Mouse (Mus musculus) heart, embryonic 14.5 days (tissue): Measurements from ENCODE around the gene Adck1. TPM values are rescaled to one million over a fixed set of nuclear protein-coding genes. Genes with fewer than 3 reads are reported as not detected.

ENCODE experiments used
- ATAC-seq: fragments of 200-750 bp; cut with Nextera tagmentation; 2 replicates; pipeline ENCODE4 v1.8.0; 2017; ENCODE audit warnings: low read depth, moderate TSS enrichment; ENCODE audit not compliant: insufficient number of reproducible peaks, insufficient read depth, low FRiP score
- H3K27ac ChIP-seq, 2 experiments: fragments of 200-500 bp in 1 of 2; fragments of 300-500 bp in 1 of 2; sonication (generic) in 1 of 2; replicated peaks in 1 of 2; 2 replicates each; pipeline ENCODE4 v1.5.1; 2012 to 2014; ENCODE audit warnings: low read depth in 2 of 2, low read length in 2 of 2, control low read depth in 1 of 2, mild to moderate bottlenecking in 1 of 2, mixed read lengths in 1 of 2; ENCODE audit not compliant: control insufficient read depth in 1 of 2, insufficient read depth in 1 of 2
- H3K27me3 ChIP-seq: fragments of 300-500 bp; sonication (generic); 2 replicates; pipeline ENCODE4 v1.6.1; 2014; ENCODE audit warnings: mild to moderate bottlenecking, low read length, control low read depth; ENCODE audit not compliant: control insufficient read depth, insufficient read depth
- H3K36me3 ChIP-seq: fragments of 300-500 bp; sonication (generic); 2 replicates; pipeline ENCODE4 v1.6.1; 2014; ENCODE audit warnings: mild to moderate bottlenecking, control low read depth, low read length, mixed read lengths; ENCODE audit not compliant: control insufficient read depth, insufficient read depth
- H3K4me1 ChIP-seq, 2 experiments: fragments of 200-500 bp in 1 of 2; fragments of 300-500 bp in 1 of 2; sonication (generic) in 1 of 2; 2 replicates each; pipeline ENCODE4 v1.6.1; 2012 to 2014; ENCODE audit warnings: low read length in 2 of 2, control low read depth in 1 of 2, mixed read lengths in 1 of 2; ENCODE audit not compliant: control insufficient read depth in 2 of 2, insufficient read depth in 2 of 2
- H3K4me2 ChIP-seq: fragments of 300-500 bp; sonication (generic); 2 replicates; pipeline ENCODE4 v1.6.1; 2014; ENCODE audit warnings: mild to moderate bottlenecking, low read length
- H3K4me3 ChIP-seq, 2 experiments: fragments of 200-500 bp in 1 of 2; fragments of 300-500 bp in 1 of 2; sonication (generic) in 1 of 2; 2 replicates each; pipeline ENCODE4 v1.5.1; 2012 to 2014; ENCODE audit warnings: low read length in 2 of 2, mild to moderate bottlenecking in 2 of 2, control low read depth in 1 of 2, low read depth in 1 of 2, moderate library complexity in 1 of 2; ENCODE audit not compliant: control insufficient read depth in 1 of 2, insufficient read depth in 1 of 2
- H3K9ac ChIP-seq: fragments of 300-500 bp; sonication (generic); 2 replicates; pipeline ENCODE4 v1.6.1; 2014; ENCODE audit warnings: mild to moderate bottlenecking, low read length
- H3K9me3 ChIP-seq: fragments of 300-500 bp; sonication (generic); 2 replicates; pipeline ENCODE4 v1.6.1; 2016; ENCODE audit warnings: low read length, control low read depth; ENCODE audit not compliant: control insufficient read depth
- WGBS: fragments of 180-500 bp; shearing (Covaris S2); extraction: QIAGEN DNeasy Blood & Tissue Kit; methylation state at CpG from one replicate; pipeline ENCODE4 v1.1.7; 2014; 5-methylcytosine and 5-hydroxymethylcytosine counted together
- polyA plus RNA-seq: library from polyadenylated mRNA; unstranded; fragments of >200 nt; fragmentation: Nextera tagmentation; extraction: Ambion mirVana; gene quantifications from 2 replicates; pipeline ENCODE4 v1.2.1, GENCODE M21; 2014

Adck1 gene
- polyA plus RNA-seq, 1 experiment from 2014 or later, result 12.9 TPM

GRCm38 (mm10) chr12:88398658-88399057 is 38.3 kb downstream of the Adck1 start:
- no peaks in the 10 kb centered on the region for H3K4me1 ChIP-seq
- H3K27ac ChIP-seq, result no peak overlapping the region
- 88% methylated on average over 1 of the region's 1 CpGs for WGBS

GRCm38 (mm10) chr12:88403541-88403940 is 43.2 kb downstream of the Adck1 start:
- ATAC-seq, result no peak
- Histone ChIP-seq H3K9ac (no peak overlapping the region), H3K4me2 (no peak overlapping the region), H3K27ac (no peak overlapping the region), H3K36me3 (peaks cover 10% of the 10 kb centered on the region; the same call in 1 of the 2 replicates), H3K9me3 (no peaks in the 10 kb centered on the region), H3K27me3 (no peaks in the 10 kb centered on the region), H3K4me1 (0 out of 4 replicates have a peak, but pooled peaks cover 0 to 2% of the 10 kb centered on the region in 2 experiments), H3K4me3 (no peak overlapping the region)
- 45% methylated on average over 5 of the region's 5 CpGs for WGBS

More at GRCm38 (mm10) chr12:88398658-88399057, 38.3 kb downstream of the Adck1 start:
- Histone ChIP-seq H3K4me3 (no peak overlapping the region), H3K9ac (no peak overlapping the region), H3K9me3 (no peaks in the 10 kb centered on the region), H3K27me3 (no peaks in the 10 kb centered on the region), H3K4me2 (no peak overlapping the region), H3K36me3 (peaks cover 16% of the 10 kb centered on the region; the same call in 1 of the 2 replicates)
- ATAC-seq, result no peak

GRCm38 (mm10) chr12:88405113-88405512 is 44.8 kb downstream of the Adck1 start:
- no peaks in the 10 kb centered on the region for H3K27me3 ChIP-seq
- H3K9me3 ChIP-seq, result no peaks in the 10 kb centered on the region
- 15% methylated on average over 2 of the region's 2 CpGs for WGBS
- no peak overlapping the region for H3K9ac ChIP-seq
- no peak overlapping the region for H3K4me2 ChIP-seq
- H3K36me3 ChIP-seq, result peaks cover 10% of the 10 kb centered on the region; the same call in 1 of the 2 replicates
- H3K27ac ChIP-seq, result no peak overlapping the region
- ATAC-seq, result no peak
- no peak overlapping the region for H3K4me3 ChIP-seq
- H3K4me1 ChIP-seq, result 0 out of 4 replicates have a peak, but pooled peaks cover 0 to 2% of the 10 kb centered on the region in 2 experiments

DNA sequence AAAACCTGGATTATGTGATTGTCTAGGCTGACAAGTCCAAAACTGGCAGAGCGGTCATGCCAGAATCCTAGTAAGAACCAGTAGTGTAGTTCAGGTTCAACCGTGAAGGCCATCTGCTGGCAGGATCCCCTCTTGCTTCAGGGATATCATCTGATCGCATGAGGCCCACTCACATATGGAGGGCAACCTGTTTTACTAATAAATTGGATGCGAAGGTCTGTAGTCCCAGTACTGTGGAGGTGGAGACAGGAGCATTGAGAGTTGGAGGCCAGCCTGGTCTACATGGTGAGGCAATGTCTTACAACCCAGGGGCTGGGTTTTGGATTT is 47.6 kb downstream of the Adck1 start:
- no peak overlapping the region for H3K4me3 ChIP-seq
- no peak overlapping the region for H3K27ac ChIP-seq
- no peak overlapping the region for H3K4me2 ChIP-seq
- ATAC-seq, result no peak
- WGBS, result 88% methylated on average over 4 of the region's 4 CpGs
- H3K9me3 ChIP-seq, result no peaks in the 10 kb centered on the region
- 0 out of 4 replicates have a peak, but pooled peaks cover 0 to 2% of the 10 kb centered on the region in 2 experiments for H3K4me1 ChIP-seq
- peaks cover 3% of the 10 kb centered on the region; the same call in 1 of the 2 replicates for H3K36me3 ChIP-seq
- H3K27me3 ChIP-seq, result no peaks in the 10 kb centered on the region
- no peak overlapping the region for H3K9ac ChIP-seq

DNA sequence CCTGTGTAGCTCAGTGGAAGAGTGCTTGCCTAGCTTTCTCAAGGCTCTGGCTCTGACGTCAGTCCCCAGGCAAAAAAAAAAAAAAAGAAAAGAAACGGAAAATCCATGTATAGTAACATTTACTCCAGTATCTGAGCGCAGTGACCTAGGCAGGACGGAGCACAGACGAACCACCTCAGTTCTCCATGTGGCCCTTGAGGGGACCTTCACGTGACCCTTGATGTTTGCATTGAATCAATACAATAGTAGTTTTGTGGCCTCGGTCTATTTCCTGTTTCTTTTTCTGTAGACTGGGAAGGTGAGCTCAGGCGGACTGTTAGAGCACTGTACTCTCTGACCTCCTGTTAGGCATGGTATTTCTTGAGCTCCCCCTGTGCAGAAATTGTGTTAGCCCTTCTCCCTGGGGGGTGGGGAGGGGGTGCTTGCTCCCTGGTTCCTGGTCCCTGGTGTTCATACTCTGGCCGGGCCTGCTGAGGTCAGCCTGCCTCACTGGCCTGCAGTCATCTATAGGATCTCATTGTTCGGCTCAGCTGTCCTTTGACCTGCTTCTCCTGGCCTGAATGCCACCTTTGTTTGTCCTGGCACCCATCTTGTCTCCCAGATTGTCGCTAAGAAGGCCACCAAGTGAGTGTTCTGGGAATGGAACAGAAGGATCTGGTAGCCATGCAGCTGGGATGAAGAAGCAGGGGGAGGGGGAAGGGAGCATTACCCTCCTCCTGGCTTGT is 48.1 kb downstream of the Adck1 start:
- H3K4me2 ChIP-seq, result 0 out of 2 replicates have a peak overlapping the region, but pooled peaks have one; percentile 11
- H3K27me3 ChIP-seq, result no peaks in the 10 kb centered on the region
- H3K4me1 ChIP-seq, result 0 out of 4 replicates have a peak, but pooled peaks cover 0 to 2% of the 10 kb centered on the region in 2 experiments
- H3K9ac ChIP-seq, result no peak overlapping the region
- no peaks in the 10 kb centered on the region for H3K9me3 ChIP-seq
- 75% methylated on average over 11 of the region's 11 CpGs for WGBS
- H3K27ac ChIP-seq, result no peak overlapping the region
- no peak for ATAC-seq
- H3K4me3 ChIP-seq, result no peak overlapping the region
- H3K36me3 ChIP-seq, result no peaks in the 10 kb centered on the region

DNA sequence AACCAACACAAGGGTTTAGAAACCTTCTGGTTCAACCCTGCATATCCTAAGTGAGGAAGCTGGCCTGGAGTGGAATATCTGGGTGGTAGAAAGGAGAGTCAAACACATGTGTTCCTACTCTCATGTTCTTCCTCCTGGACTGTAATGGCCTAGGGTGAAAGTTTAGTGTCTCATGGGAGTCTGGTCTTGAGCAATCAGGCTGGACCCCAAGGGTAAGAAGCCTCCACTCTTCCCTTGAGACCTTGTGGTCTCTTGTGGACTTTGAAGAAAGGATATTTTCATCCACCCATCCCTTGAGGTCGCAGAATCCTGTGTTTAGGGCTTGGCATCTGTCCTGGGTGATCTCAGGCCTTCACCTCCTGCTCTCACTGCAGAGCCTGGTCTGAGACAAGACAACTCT is 52.9 kb downstream of the Adck1 start:
- Histone ChIP-seq H3K36me3 (no peaks in the 10 kb centered on the region), H3K9ac (no peak overlapping the region), H3K27ac (no peak overlapping the region), H3K4me1 (no peaks in the 10 kb centered on the region), H3K4me2 (no peak overlapping the region), H3K4me3 (no peak overlapping the region), H3K27me3 (no peaks in the 10 kb centered on the region), H3K9me3 (no peaks in the 10 kb centered on the region)
- ATAC-seq, result no peak
- WGBS, result 80% methylated on average over 1 of the region's 1 CpGs

- H3K4me2 ChIP-seq, result no peak overlapping the region
- 80% methylated on average over 12 of the region's 12 CpGs for WGBS
- no peak overlapping the region for H3K27ac ChIP-seq
- no peaks in the 10 kb centered on the region for H3K27me3 ChIP-seq
- no peak overlapping the region for H3K9ac ChIP-seq
- H3K4me1 ChIP-seq, result no peaks in the 10 kb centered on the region
- H3K9me3 ChIP-seq, result no peaks in the 10 kb centered on the region
- no peaks in the 10 kb centered on the region for H3K36me3 ChIP-seq
- no peak for ATAC-seq
- no peak overlapping the region for H3K4me3 ChIP-seq
These were observed 59.7 kb downstream of the Adck1 start for GRCm38 (mm10) chr12:88419912-88420621.
